18 mouse cellular contexts compared by ENCODE assay signal in the genomic region with DNA sequence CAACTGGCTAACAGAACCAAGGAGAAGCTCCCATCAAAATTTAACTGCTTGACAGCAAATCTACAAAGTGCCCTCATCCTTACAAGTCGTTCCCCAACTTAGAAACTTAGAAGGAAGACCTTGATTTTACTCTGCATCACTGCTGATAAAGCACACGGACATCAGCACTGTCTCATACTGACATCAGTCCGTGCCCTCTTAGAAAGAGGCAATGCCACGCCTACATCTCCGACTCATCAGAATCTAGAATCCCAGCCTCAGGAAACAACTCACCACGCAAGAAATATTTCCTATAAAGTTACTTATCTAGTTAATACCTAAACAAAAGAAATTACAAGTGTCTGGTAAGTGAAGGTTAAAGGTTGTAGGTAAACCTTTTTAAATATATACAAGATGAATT.
"Had no signal": no experiment of that assay in that cellular context is flagged by ENCODE, and none has a peak within 500 bp of the region (broad histone marks: within the 10 kb centered on the region; RNA-seq: fewer than 3 reads in every experiment).

No protein-coding gene starts in this region.

- H3K27ac ChIP-seq: liver, embryonic 12.5 days; liver, embryonic 14.5 days; macrophage; midbrain, embryonic 13.5 days; neural tube, embryonic 12.5 days; stomach, embryonic 15.5 days; stomach, postnatal 0 days had no signal

- DNase-seq: lung, adult 18-20 months; lung, embryonic 14.5 days; lung, postnatal 14 days; lung, postnatal 36 days; right cerebral cortex, postnatal 25 days; right cerebral cortex, postnatal 4 days; spleen, adult 18-20 months; thymus, adult 2 months; thymus, postnatal 36 days had no signal

- H3K4me2 ChIP-seq: liver, embryonic 12.5 days; lung, embryonic 14.5 days; midbrain, embryonic 11.5 days; midbrain, embryonic 13.5 days; stomach, embryonic 15.5 days had no signal

- ATAC-seq: liver, embryonic 12.5 days had no signal

- H3K4me1 ChIP-seq: liver, embryonic 12.5 days; stomach, embryonic 15.5 days had no signal

- H3K9me3 ChIP-seq: liver, embryonic 12.5 days; megakaryocyte, embryonic 14.5 days; midbrain, embryonic 13.5 days; neural tube, embryonic 12.5 days; stomach, embryonic 15.5 days had no signal

- H3K27me3 ChIP-seq: liver, embryonic 12.5 days; megakaryocyte, embryonic 14.5 days; midbrain, embryonic 13.5 days; neural tube, embryonic 12.5 days; stomach, embryonic 15.5 days had no signal

- H3K9ac ChIP-seq: liver, embryonic 12.5 days; liver, embryonic 14.5 days; lung, embryonic 14.5 days; midbrain, embryonic 13.5 days; neural tube, embryonic 12.5 days; stomach, embryonic 15.5 days had no signal

- H3K4me3 ChIP-seq: liver, embryonic 12.5 days; megakaryocyte, embryonic 14.5 days; midbrain, embryonic 13.5 days; neural tube, embryonic 12.5 days; stomach, embryonic 15.5 days had no signal
